Mouse (Mus musculus): ENCODE measurements around the gene Carmil2.

DNA sequence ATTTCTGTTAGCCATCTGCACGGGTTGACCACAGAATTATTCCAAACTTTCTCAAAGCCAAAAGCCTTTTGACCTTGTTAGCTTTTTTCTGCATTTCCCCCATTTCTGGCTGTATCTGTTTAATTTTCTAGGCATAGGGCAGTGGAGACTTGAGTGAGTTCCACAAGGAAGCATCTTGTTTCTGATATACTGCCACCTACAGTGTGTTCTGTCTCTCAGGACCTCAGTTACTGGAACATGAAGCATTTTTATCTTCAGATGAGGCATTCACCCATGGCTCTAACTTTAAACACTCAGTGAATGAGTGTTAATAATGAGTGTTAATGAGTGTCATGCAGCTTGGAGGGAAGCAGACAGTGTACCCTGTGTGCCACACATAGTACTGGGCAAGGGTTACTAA, 8.2 kb upstream of the Carmil2 start:
- TF ChIP-seq CTCF (IDR thresholded peaks at IDR 0.05) (peak; percentile 38), EP300 (IDR thresholded peaks at IDR 0.05) (no peak)

Data from lung, postnatal 0 days (tissue).